Mouse (Mus musculus): ENCODE measurements around the gene Sec22a. TPM values are rescaled to one million over a fixed set of nuclear protein-coding genes. Genes with fewer than 3 reads are reported as not detected.
A peak's percentile ranks its signal among the peaks of the same experiment; 100 is the strongest.

The Sec22a gene
- polyA plus RNA-seq, 1 experiment from 2014 or later, result 12.6 TPM

DNA sequence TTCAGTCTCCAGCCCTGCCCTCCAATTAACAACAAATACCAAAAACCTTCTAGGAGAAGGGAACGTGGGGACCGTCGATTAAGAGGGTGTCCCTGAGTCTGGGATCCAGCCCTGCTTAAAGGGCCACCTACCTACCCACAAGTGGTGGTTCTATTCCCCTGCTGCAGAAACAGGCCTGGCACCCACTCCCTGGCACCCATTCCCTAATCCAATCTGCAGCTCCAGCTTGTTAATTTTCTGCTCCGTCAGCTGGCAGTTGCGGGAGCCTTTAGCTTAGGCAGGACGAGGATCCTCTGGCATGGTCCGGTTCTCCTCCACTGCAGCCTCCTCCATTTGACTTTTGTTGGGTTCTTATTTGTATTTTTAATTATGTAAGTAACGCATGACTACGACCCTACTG, 39.6 kb upstream of the Sec22a start:
- Histone ChIP-seq H3K4me3 (ENCODE audit: low read depth, low read length) (no peak overlapping the region), H3K27me3 (ENCODE audit: insufficient read depth, low read length) (no peaks in the 10 kb centered on the region), H3K4me2 (ENCODE audit: low read depth, low read length) (no peak overlapping the region), H3K36me3 (replicated peaks; ENCODE audit: insufficient read depth, low read length) (peaks cover 17% of the 10 kb centered on the region), H3K27ac (ENCODE audit: low read depth) (no peak overlapping the region), H3K9me3 (ENCODE audit: low read length) (no peaks in the 10 kb centered on the region), H3K4me1 (ENCODE audit: insufficient read depth) (no peaks in the 10 kb centered on the region), H3K9ac (replicated peaks) (no peak overlapping the region)
- TF ChIP-seq EP300 (IDR thresholded peaks at IDR 0.05; ENCODE audit: low read depth), result no peak
- no peak for TF ChIP-seq CTCF (IDR thresholded peaks at IDR 0.05; ENCODE audit: low read depth)
- 89% methylated on average over 9 of the region's 9 CpGs for WGBS (ENCODE audit: insufficient replicate concordance)
- DNase-seq, result no peak
- ATAC-seq, result no peak

- Histone ChIP-seq H3K27ac (ENCODE audit: low read depth) (no peak overlapping the region), H3K9ac (replicated peaks) (no peak overlapping the region), H3K36me3 (replicated peaks; ENCODE audit: insufficient read depth, low read length) (0 out of 2 replicates have a peak, but pooled peaks cover 4% of the 10 kb centered on the region), H3K4me1 (ENCODE audit: insufficient read depth) (no peaks in the 10 kb centered on the region), H3K27me3 (ENCODE audit: insufficient read depth, low read length) (no peaks in the 10 kb centered on the region), H3K4me2 (ENCODE audit: low read depth, low read length) (no peak overlapping the region), H3K9me3 (ENCODE audit: low read length) (no peaks in the 10 kb centered on the region), H3K4me3 (ENCODE audit: low read depth, low read length) (no peak overlapping the region)
- no peak for TF ChIP-seq CTCF (IDR thresholded peaks at IDR 0.05; ENCODE audit: low read depth)
- 84% methylated on average over 8 of the region's 8 CpGs for WGBS (ENCODE audit: insufficient replicate concordance)
- ATAC-seq, result no peak
- no peak for DNase-seq
Measured at GRCm38 (mm10) chr16:35392813-35393212, 29.1 kb upstream of the Sec22a start.

GRCm38 (mm10) chr16:35385654-35386053, 21.9 kb upstream of the Sec22a start:
- H3K4me2 ChIP-seq (ENCODE audit: low read depth, low read length), result no peak overlapping the region
- no peaks in the 10 kb centered on the region for H3K27me3 ChIP-seq (ENCODE audit: insufficient read depth, low read length)
- TF ChIP-seq EP300 (IDR thresholded peaks at IDR 0.05; ENCODE audit: low read depth) (no peak), CTCF (IDR thresholded peaks at IDR 0.05; ENCODE audit: low read depth) (no peak)
- no peaks in the 10 kb centered on the region for H3K36me3 ChIP-seq (replicated peaks; ENCODE audit: insufficient read depth, low read length)
- H3K9ac ChIP-seq (replicated peaks), result no peak overlapping the region
- ATAC-seq (no peak), DNase-seq (no peak)
- WGBS (ENCODE audit: insufficient replicate concordance), result 73% methylated on average over 3 of the region's 3 CpGs
- H3K4me3 ChIP-seq (ENCODE audit: low read depth, low read length), result no peak overlapping the region
- H3K4me1 ChIP-seq (ENCODE audit: insufficient read depth), result no peaks in the 10 kb centered on the region
- H3K9me3 ChIP-seq (ENCODE audit: low read length), result no peaks in the 10 kb centered on the region
- no peak overlapping the region for H3K27ac ChIP-seq (ENCODE audit: low read depth)

DNA sequence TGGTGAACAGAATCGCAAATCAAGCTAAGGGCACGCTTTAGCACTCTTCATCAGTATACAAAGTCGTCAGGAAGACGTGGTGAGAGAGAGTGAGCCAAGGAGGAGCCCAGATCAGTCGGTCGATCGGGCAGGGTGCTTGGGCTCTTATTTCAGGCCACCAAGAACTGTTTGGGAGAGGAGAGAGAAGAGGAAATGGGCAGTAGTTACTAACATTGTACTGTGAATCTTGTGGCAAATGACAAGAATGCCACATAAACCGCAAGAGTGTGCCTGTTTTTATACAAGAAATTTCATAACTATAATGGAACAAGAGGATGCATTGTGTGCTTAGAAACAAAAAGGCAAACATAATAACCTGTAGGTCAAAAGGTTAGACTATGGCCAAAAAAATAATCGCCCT, 16.3 kb upstream of the Sec22a start:
- WGBS (ENCODE audit: insufficient replicate concordance), result 79% methylated on average over 9 of the region's 9 CpGs
- Histone ChIP-seq H3K36me3 (replicated peaks; ENCODE audit: insufficient read depth, low read length) (no peaks in the 10 kb centered on the region), H3K9ac (replicated peaks) (no peak overlapping the region), H3K4me1 (ENCODE audit: insufficient read depth) (no peaks in the 10 kb centered on the region; the same call in 1 of the 2 replicates), H3K27ac (ENCODE audit: low read depth) (peak overlapping the region; percentile 30; the same call in 1 of the 2 replicates), H3K4me3 (ENCODE audit: low read depth, low read length) (no peak overlapping the region), H3K9me3 (ENCODE audit: low read length) (no peaks in the 10 kb centered on the region), H3K27me3 (ENCODE audit: insufficient read depth, low read length) (no peaks in the 10 kb centered on the region), H3K4me2 (ENCODE audit: low read depth, low read length) (no peak overlapping the region)
- DNase-seq (no peak), ATAC-seq (no peak)
- no peak for TF ChIP-seq EP300 (IDR thresholded peaks at IDR 0.05; ENCODE audit: low read depth)
- TF ChIP-seq CTCF (IDR thresholded peaks at IDR 0.05; ENCODE audit: low read depth), result no peak

GRCm38 (mm10) chr16:35379344-35379743, 15.6 kb upstream of the Sec22a start:
- H3K4me2 ChIP-seq (ENCODE audit: low read depth, low read length), result no peak overlapping the region
- H3K36me3 ChIP-seq (replicated peaks; ENCODE audit: insufficient read depth, low read length), result no peaks in the 10 kb centered on the region
- no peak overlapping the region for H3K9ac ChIP-seq (replicated peaks)
- ATAC-seq (peak; percentile 77), DNase-seq (peak; percentile 77)
- H3K27me3 ChIP-seq (ENCODE audit: insufficient read depth, low read length), result no peaks in the 10 kb centered on the region
- peak; percentile 43 for TF ChIP-seq CTCF (IDR thresholded peaks at IDR 0.05; ENCODE audit: low read depth)
- TF ChIP-seq EP300 (IDR thresholded peaks at IDR 0.05; ENCODE audit: low read depth), result peak; percentile 11; the same call in 1 of the 2 replicates
- H3K4me3 ChIP-seq (ENCODE audit: low read depth, low read length), result no peak overlapping the region
- 0 out of 2 replicates have a peak overlapping the region, but pooled peaks have one; percentile 30 for H3K27ac ChIP-seq (ENCODE audit: low read depth)
- H3K4me1 ChIP-seq (ENCODE audit: insufficient read depth), result no peaks in the 10 kb centered on the region; the same call in 1 of the 2 replicates
- no peaks in the 10 kb centered on the region for H3K9me3 ChIP-seq (ENCODE audit: low read length)
- WGBS (ENCODE audit: insufficient replicate concordance), result 65% methylated on average over 3 of the region's 3 CpGs

- under 1% methylated on average over 7 of the region's 7 CpGs for WGBS (ENCODE audit: insufficient replicate concordance)
- H3K4me1 ChIP-seq (ENCODE audit: insufficient read depth), result peaks cover 8% of the 10 kb centered on the region
- H3K27ac ChIP-seq (ENCODE audit: low read depth), result no peak overlapping the region
- TF ChIP-seq CTCF (IDR thresholded peaks at IDR 0.05; ENCODE audit: low read depth) (no peak), EP300 (IDR thresholded peaks at IDR 0.05; ENCODE audit: low read depth) (no peak)
- H3K27me3 ChIP-seq (ENCODE audit: insufficient read depth, low read length), result no peaks in the 10 kb centered on the region
- ATAC-seq, result peak; percentile 7; the same call in 1 of the 2 replicates
- no peak overlapping the region; the same call in 1 of the 2 replicates for H3K9ac ChIP-seq (replicated peaks)
- peak overlapping the region; percentile 83 for H3K4me2 ChIP-seq (ENCODE audit: low read depth, low read length)
- no peaks in the 10 kb centered on the region for H3K9me3 ChIP-seq (ENCODE audit: low read length)
- H3K4me3 ChIP-seq (ENCODE audit: low read depth, low read length), result peak overlapping the region; percentile 79
- DNase-seq, result no peak
- H3K36me3 ChIP-seq (replicated peaks; ENCODE audit: insufficient read depth, low read length), result no peaks in the 10 kb centered on the region
Measured at GRCm38 (mm10) chr16:35364063-35364428, 328 bp upstream of the Sec22a start.

GRCm38 (mm10) chr16:35362221-35362620, 1.5 kb downstream of the Sec22a start:
- no peak overlapping the region for H3K4me3 ChIP-seq (ENCODE audit: low read depth, low read length)
- TF ChIP-seq EP300 (IDR thresholded peaks at IDR 0.05; ENCODE audit: low read depth) (no peak), CTCF (IDR thresholded peaks at IDR 0.05; ENCODE audit: low read depth) (0 out of 2 replicates have a peak, but pooled peaks have one; percentile 14)
- H3K9ac ChIP-seq (replicated peaks), result no peak overlapping the region
- H3K27me3 ChIP-seq (ENCODE audit: insufficient read depth, low read length), result no peaks in the 10 kb centered on the region
- H3K27ac ChIP-seq (ENCODE audit: low read depth), result no peak overlapping the region
- no peak overlapping the region for H3K4me2 ChIP-seq (ENCODE audit: low read depth, low read length)
- 98% methylated on average over 2 of the region's 2 CpGs for WGBS (ENCODE audit: insufficient replicate concordance)
- no peaks in the 10 kb centered on the region for H3K9me3 ChIP-seq (ENCODE audit: low read length)
- peaks cover 8% of the 10 kb centered on the region for H3K4me1 ChIP-seq (ENCODE audit: insufficient read depth)
- H3K36me3 ChIP-seq (replicated peaks; ENCODE audit: insufficient read depth, low read length), result no peaks in the 10 kb centered on the region
- ATAC-seq (no peak), DNase-seq (no peak)

Data from liver, postnatal 0 days (tissue).